Mouse (Mus musculus) inflammation-experienced regulatory T-cells (primary cell): ENCODE measurements around the gene Trmt61a. TPM values are rescaled to one million over a fixed set of nuclear protein-coding genes. Genes with fewer than 3 reads are reported as not detected.

Experiments used
- polyA plus RNA-seq, 2 experiments: library from polyadenylated mRNA; unstranded; fragments of 100-300 nt; shearing (Covaris generic); gene quantifications; one replicate each; pipeline ENCODE4 v1.2.1; 2017

The Trmt61a gene
- polyA plus RNA-seq: 10 to 100 TPM; 15.8 to 20.3 TPM

GRCm38 (mm10) chr12:111677882-111678669 is at the start of gene Trmt61a:
TSS of gene Trmt61a (plus strand) at chr12:111678105.

GRCm38 (mm10) chr12:111672176-111672575 is 5.7 kb upstream of the Trmt61a start, which contains the start of gene Ckb:
TSS of gene Ckb (minus strand) at chr12:111672338.

GRCm38 (mm10) chr12:111713004-111713651 is 35.2 kb downstream of the Trmt61a start, which contains the start of the genes Bag5 and Apopt1:
TSS of gene Bag5 (minus strand) at chr12:111713257.
TSS of gene Apopt1 (plus strand) at chr12:111713261.

Other genes starting within 250 kb of the Trmt61a start
- 1 to 10 TPM in 1 of 2 experiments, not detected in 1; 2.9 TPM for gene Tnfaip2, start 235.6 kb upstream of the Trmt61a start, polyA plus RNA-seq
- not detected for gene Gm266, start 192.3 kb upstream of the Trmt61a start, polyA plus RNA-seq
- gene Eif5, start 140.1 kb upstream of the Trmt61a start, polyA plus RNA-seq: 100 to 1,000 TPM; 554 to 714 TPM
- gene Mark3, start 103.6 kb upstream of the Trmt61a start, polyA plus RNA-seq: 100 to 1,000 TPM; 103 to 130 TPM
- gene Ckb, start 5.8 kb upstream of the Trmt61a start, polyA plus RNA-seq: 10 to 100 TPM; 22.8 to 23.9 TPM
- 10 to 100 TPM; 42.7 to 59.4 TPM for gene Bag5, start 35.2 kb downstream of the Trmt61a start, polyA plus RNA-seq
- 10 to 100 TPM; 51.6 to 53.1 TPM for gene Apopt1, start 35.2 kb downstream of the Trmt61a start, polyA plus RNA-seq
- 10 to 100 TPM; 48.7 to 50.6 TPM for gene Klc1, start 80.7 kb downstream of the Trmt61a start, polyA plus RNA-seq
- 1 to 10 TPM; 2.9 to 6.4 TPM for gene Xrcc3, start 135.8 kb downstream of the Trmt61a start, polyA plus RNA-seq
- gene Zfyve21, start 136.1 kb downstream of the Trmt61a start, polyA plus RNA-seq: 1 to 10 TPM; 5.4 to 6.0 TPM
- gene Ppp1r13b, start 230.0 kb downstream of the Trmt61a start, polyA plus RNA-seq: 10 to 100 TPM; 63.0 to 79.4 TPM